Mouse (Mus musculus): ENCODE measurements around the gene Zfp53.

The Zfp53 gene

DNA sequence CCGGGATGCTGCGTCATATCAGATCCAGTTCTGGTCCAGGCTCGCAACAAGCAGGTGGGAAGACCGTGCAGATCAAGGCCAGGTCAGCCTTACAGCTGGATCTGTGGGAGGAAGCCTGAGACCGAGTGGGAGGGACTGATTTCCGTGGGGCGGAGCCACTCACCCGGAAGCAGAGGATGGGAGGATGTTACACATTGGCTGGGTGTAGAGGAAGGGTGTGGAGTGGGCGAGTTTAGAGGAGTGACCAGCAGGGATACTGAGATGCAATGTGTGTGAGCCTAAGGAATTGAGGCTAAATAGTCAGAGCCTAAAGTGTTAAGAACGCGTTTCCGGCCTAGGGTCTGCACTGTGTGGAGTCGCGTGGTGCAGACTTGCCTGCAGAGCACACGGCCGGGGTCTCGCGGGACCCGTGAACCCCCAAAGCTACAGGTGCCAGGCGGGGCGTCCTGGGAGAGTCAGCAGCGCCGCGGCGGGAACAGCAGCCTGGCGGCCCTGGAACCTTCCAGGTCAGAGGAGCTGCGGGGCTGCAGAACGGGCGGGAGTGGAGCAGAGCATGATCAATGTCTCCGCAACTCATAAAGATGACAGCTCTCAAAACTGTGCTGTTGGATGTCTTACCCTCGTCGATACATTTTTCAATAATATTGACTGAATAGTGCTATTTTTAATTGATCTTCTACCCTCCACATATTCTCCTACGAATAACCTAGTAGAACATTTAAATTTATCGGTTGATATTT, at the start of gene Zfp53:
Gene Zfp53, plus strand, starts transcription at position 239 of the 740 bp plus-strand sequence.
- in situ Hi-C loops (cut with MboI, MseI), result no loop called here

DNA sequence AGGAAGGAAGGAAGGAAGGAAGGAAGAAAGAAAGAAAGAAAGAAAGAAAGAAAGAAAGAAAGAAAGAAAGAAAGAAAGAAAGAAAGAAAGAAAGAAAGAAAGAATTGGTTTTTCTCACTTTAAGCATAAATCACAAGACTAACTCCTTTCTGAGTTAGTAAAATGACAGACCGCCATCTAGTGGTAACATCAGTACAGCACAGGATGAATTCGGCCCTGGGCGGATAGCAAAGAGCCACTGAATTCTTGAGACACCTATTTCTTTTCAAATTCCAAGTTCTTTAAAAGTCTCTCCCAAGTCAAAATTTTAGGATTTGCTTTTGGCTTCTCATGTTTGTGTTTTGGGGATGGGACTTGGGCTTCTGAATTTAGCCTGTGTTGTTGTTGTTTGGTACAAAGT, 39.1 kb upstream of the Zfp53 start:
- in situ Hi-C loops (cut with MboI, MseI), result loop anchor here (5.0 to 10.0 kb wide), 3 partner anchors 53 to 915 kb away; partner anchors contain the start of genes Zfp52, Zfp758 and Zfp944

- in situ Hi-C loops (cut with MboI, MseI), result loop anchor here (5.0 to 10.0 kb wide), 3 partner anchors 52 to 915 kb away; partner anchors contain the start of genes Zfp52, Zfp758 and Zfp944
Observed at GRCm38 (mm10) chr17:21450138-21450704, 38.6 kb upstream of the Zfp53 start, which contains the start of gene Zfp51. TSS of gene Zfp51 (plus strand) at chr17:21450374.

GRCm38 (mm10) chr17:21463550-21463949, 25.2 kb upstream of the Zfp53 start:
- in situ Hi-C loops (cut with MboI, MseI), result no loop called here

- in situ Hi-C loops (cut with MboI, MseI), result loop anchor here (10.0 kb wide), 1 partner anchor 63 kb away; the partner anchor contains the start of gene Zfp52
Observed at GRCm38 (mm10) chr17:21472032-21472652, 16.7 kb upstream of the Zfp53 start.

DNA sequence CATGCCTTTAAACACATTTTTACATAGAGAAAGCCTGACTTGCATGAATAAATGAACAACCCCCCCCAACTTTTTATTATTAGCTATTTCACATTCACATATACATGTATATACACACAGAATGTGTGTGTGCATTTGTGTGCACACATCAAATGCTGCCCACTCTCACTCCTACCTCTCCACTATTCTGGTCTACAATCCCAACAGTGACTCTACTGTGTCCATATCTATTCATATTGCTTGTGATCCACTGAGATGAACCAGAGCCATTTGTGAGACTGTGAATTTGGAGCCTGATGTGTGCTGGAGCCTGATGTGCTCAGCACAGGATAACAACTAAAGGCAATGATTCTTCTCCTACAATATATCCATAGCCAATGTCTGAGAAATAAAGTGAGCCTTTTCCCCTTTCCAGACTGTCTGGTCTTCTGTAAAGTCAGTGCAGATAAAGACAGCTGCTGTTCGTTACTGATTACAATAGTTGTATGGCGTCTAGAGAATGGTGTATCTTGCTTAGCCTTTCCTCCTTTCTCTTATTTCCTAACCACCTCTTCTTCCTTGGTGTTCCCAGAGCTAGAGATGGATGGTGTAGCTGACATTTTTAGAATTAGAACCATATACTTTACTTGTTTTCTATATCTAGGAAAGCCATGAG, 16.0 kb upstream of the Zfp53 start:
- in situ Hi-C loops (cut with MboI, MseI), result loop anchor here (10.0 kb wide), 1 partner anchor 62 kb away; the partner anchor contains the start of gene Zfp52

DNA sequence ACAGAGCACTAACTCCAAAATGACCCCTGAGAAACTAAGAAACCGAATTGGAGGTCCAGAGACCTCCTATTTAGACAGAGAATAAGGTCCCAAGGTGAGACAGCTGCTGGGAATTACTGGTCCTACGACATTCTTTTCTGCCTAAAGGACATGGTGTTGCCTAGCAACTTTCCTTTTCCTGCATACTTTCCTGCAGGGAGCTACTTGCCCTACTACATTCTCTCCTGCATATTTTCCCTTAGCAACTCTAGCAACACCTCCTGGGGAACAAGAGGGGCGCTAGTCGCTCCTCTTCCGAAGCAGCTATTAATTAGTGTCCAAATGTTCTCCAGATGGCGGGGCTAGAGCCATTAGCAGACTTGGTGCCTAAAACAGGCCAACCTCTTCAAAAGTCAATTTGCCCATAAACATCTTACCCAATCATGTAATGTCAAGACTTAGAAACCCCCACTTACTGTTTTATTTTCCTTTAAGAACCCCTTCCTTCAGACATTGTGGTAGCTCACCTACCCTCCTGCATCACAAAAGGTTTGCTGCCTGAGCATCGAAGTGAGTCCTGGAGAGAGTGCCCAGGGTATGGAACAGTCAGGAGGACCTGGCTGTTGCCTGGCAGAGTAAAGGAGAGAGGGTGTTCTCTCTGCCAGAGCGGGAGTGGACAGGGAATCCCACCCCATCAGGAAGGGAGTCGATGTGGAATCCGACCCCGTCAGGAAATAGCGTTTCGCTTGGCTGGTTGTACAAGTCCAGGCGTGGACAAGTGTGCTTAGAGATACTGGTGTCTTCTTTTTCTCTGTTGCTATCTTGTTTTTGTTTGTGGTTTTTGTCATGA, 15.2 kb upstream of the Zfp53 start:
- in situ Hi-C loops (cut with MboI, MseI), result loop anchor here (10.0 kb wide), 1 partner anchor 61 kb away; the partner anchor contains the start of gene Zfp52

GRCm38 (mm10) chr17:21474729-21475128, 14.1 kb upstream of the Zfp53 start:
- in situ Hi-C loops (cut with MboI, MseI), result loop anchor here (10.0 kb wide), 1 partner anchor 60 kb away; the partner anchor contains the start of gene Zfp52

GRCm38 (mm10) chr17:21475290-21475689, 13.5 kb upstream of the Zfp53 start:
- in situ Hi-C loops (cut with MboI, MseI), result loop anchor here (10.0 kb wide), 1 partner anchor 60 kb away; the partner anchor contains the start of gene Zfp52

GRCm38 (mm10) chr17:21476351-21476750, 12.4 kb upstream of the Zfp53 start:
- in situ Hi-C loops (cut with MboI, MseI), result loop anchor here (10.0 kb wide), 1 partner anchor 58 kb away; the partner anchor contains the start of gene Zfp52

- in situ Hi-C loops (cut with MboI, MseI), result loop anchor here (10.0 kb wide), 1 partner anchor 57 kb away; the partner anchor contains the start of gene Zfp52
Observed at GRCm38 (mm10) chr17:21478103-21478777, 10.6 kb upstream of the Zfp53 start.

- in situ Hi-C loops (cut with MboI, MseI), result no loop called here
Observed at GRCm38 (mm10) chr17:21489500-21490001, 753 bp downstream of the Zfp53 start.

DNA sequence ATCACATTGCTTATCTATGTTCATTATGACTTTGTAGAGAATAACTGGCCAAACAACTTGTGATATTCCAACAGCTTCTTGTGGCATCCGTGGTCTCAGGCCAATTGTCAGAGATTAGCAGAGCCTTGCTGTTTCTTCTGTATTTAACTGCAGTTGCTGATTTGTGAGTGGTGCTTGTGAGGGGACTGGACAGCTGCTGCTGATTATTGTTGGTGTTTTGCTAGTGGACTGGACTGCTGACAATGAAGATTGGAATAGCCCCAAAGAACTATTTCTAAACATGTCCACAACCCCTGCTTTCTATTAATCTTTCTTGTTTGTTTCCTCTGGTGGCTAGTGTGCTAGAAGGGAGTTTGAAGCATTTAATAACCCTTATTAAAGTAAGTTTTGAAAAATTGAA, 12.6 kb downstream of the Zfp53 start:
- in situ Hi-C loops (cut with MboI, MseI), result loop anchor here (5.0 kb wide), 1 partner anchor 49 kb away; the partner anchor contains the start of gene Zfp51

GRCm38 (mm10) chr17:21504524-21504923, 15.7 kb downstream of the Zfp53 start:
- in situ Hi-C loops (cut with MboI, MseI), result loop anchor here (5.0 kb wide), 1 partner anchor 52 kb away; the partner anchor contains the start of gene Zfp51

DNA sequence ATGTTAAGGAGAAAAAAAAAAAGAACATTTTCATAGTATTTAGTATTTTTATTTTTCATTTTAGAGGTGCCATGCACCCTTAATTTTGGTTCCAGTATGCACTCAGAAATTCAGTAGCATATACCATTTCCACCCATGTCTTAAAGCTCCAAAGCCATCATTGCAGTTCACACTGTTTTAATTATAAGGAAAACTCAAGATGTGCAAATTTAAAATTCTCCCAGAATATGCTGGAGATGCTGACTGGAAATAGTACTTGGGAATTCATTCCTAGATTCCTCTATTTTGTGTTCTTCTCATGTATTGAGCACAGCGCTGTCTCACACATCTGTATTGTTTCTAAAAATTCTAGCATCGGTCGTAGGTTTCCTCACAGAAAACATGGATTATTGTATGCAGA, 17.5 kb downstream of the Zfp53 start:
- in situ Hi-C loops (cut with MboI, MseI), result no loop called here

GRCm38 (mm10) chr17:21509756-21510155, 21.0 kb downstream of the Zfp53 start:
- in situ Hi-C loops (cut with MboI, MseI), result no loop called here

GRCm38 (mm10) chr17:21515403-21516105, 26.8 kb downstream of the Zfp53 start:
- in situ Hi-C loops (cut with MboI, MseI), result no loop called here

GRCm38 (mm10) chr17:21516201-21517129, 27.7 kb downstream of the Zfp53 start:
- in situ Hi-C loops (cut with MboI, MseI), result no loop called here
